Mouse (Mus musculus) midbrain, embryonic 11.5 days (tissue): ENCODE measurements around the gene Hsd17b7. TPM values are rescaled to one million over a fixed set of nuclear protein-coding genes. Genes with fewer than 3 reads are reported as not detected.

Experiments
- ATAC-seq: fragments of 200-750 bp; cut with Nextera tagmentation; 2 replicates; pipeline ENCODE4 v1.8.0; 2017; ENCODE audit warnings: moderate TSS enrichment, moderate library complexity; ENCODE audit not compliant: low FRiP score
- DNase-seq: peaks from one replicate; pipeline ENCODE4 v3.0.0; 2015; ENCODE audit warnings: low spot score; ENCODE audit errors: missing footprints
- H3K27ac ChIP-seq: fragments of 300-500 bp; sonication (generic); 2 replicates; pipeline ENCODE4 v1.5.1; 2014; ENCODE audit warnings: low read depth, low read length
- H3K27me3 ChIP-seq: fragments of 300-500 bp; sonication (generic); 2 replicates; pipeline ENCODE4 v1.6.1; 2014; ENCODE audit warnings: mild to moderate bottlenecking, low read length, moderate library complexity, mixed read lengths; ENCODE audit not compliant: control insufficient read depth, insufficient read depth
- H3K36me3 ChIP-seq: fragments of 300-500 bp; sonication (generic); 2 replicates; pipeline ENCODE4 v1.6.1; 2014; ENCODE audit warnings: mild to moderate bottlenecking, low read length, moderate library complexity, mixed read lengths; ENCODE audit not compliant: control insufficient read depth, insufficient read depth
- H3K4me1 ChIP-seq: fragments of 300-500 bp; sonication (generic); 2 replicates; pipeline ENCODE4 v1.6.1; 2014; ENCODE audit warnings: low read length; ENCODE audit not compliant: control insufficient read depth, insufficient read depth
- H3K4me2 ChIP-seq: fragments of 300-500 bp; sonication (generic); 2 replicates; pipeline ENCODE4 v1.6.1; 2014; ENCODE audit warnings: mild to moderate bottlenecking, moderate library complexity
- H3K4me3 ChIP-seq: fragments of 300-500 bp; sonication (generic); 2 replicates; pipeline ENCODE4 v1.5.1; 2014; ENCODE audit warnings: low read depth, low read length
- H3K9ac ChIP-seq: fragments of 300-500 bp; sonication (generic); 2 replicates; pipeline ENCODE4 v1.6.1; 2014; ENCODE audit warnings: low read length
- H3K9me3 ChIP-seq: fragments of 300-500 bp; sonication (generic); 2 replicates; pipeline ENCODE4 v1.6.1; 2016; ENCODE audit warnings: low read length; ENCODE audit not compliant: control insufficient read depth
- WGBS: fragments of 180-500 bp; shearing (Covaris S2); extraction: QIAGEN DNeasy Blood & Tissue Kit; methylation state at CpG from one replicate; pipeline ENCODE4 v1.1.7; 2014; 5-methylcytosine and 5-hydroxymethylcytosine counted together
- polyA plus RNA-seq: library from polyadenylated mRNA; unstranded; fragments of >200 nt; fragmentation: Nextera tagmentation; extraction: Ambion mirVana; gene quantifications from 2 replicates; pipeline ENCODE4 v1.2.1, GENCODE M21; 2014

Gene Hsd17b7
- polyA plus RNA-seq, 1 experiment from 2014 or later = 20.2 TPM

- no peak overlapping the region for H3K27ac ChIP-seq
- no peaks in the 10 kb centered on the region for H3K36me3 ChIP-seq
- H3K4me3 ChIP-seq = no peak overlapping the region
- WGBS = 94% methylated on average over 6 of the region's 6 CpGs
- no peak overlapping the region for H3K4me2 ChIP-seq
- H3K9ac ChIP-seq = no peak overlapping the region
- ATAC-seq (no peak), DNase-seq (no peak)
- no peaks in the 10 kb centered on the region for H3K4me1 ChIP-seq
- no peaks in the 10 kb centered on the region for H3K9me3 ChIP-seq
- no peaks in the 10 kb centered on the region for H3K27me3 ChIP-seq
Measured at GRCm38 (mm10) chr1:169909659-169910058, 59.4 kb downstream of the Hsd17b7 start.

GRCm38 (mm10) chr1:169909163-169909562, 59.9 kb downstream of the Hsd17b7 start:
- Histone ChIP-seq H3K4me2 (no peak overlapping the region), H3K27me3 (no peaks in the 10 kb centered on the region), H3K4me1 (no peaks in the 10 kb centered on the region), H3K36me3 (no peaks in the 10 kb centered on the region), H3K9ac (no peak overlapping the region), H3K4me3 (no peak overlapping the region), H3K9me3 (no peaks in the 10 kb centered on the region), H3K27ac (no peak overlapping the region)
- 93% methylated on average over 5 of the region's 5 CpGs for WGBS
- ATAC-seq (no peak), DNase-seq (no peak)

GRCm38 (mm10) chr1:169900771-169901336, 68.2 kb downstream of the Hsd17b7 start:
- Histone ChIP-seq H3K4me3 (no peak overlapping the region), H3K27me3 (no peaks in the 10 kb centered on the region), H3K27ac (no peak overlapping the region), H3K9me3 (no peaks in the 10 kb centered on the region), H3K9ac (no peak overlapping the region), H3K4me1 (no peaks in the 10 kb centered on the region), H3K36me3 (no peaks in the 10 kb centered on the region), H3K4me2 (no peak overlapping the region)
- 89% methylated on average over 3 of the region's 3 CpGs for WGBS
- DNase-seq (no peak), ATAC-seq (no peak)

Other genes starting within 250 kb of the Hsd17b7 start
- gene Rgs4, start 221.6 kb downstream of the Hsd17b7 start, polyA plus RNA-seq = 24.0 and 29.7 TPM in 2 replicates
- 1.1 and 1.9 TPM in 2 replicates for gene Ccdc190, start 40.6 kb downstream of the Hsd17b7 start, polyA plus RNA-seq
- gene Ddr2, start 141.5 kb upstream of the Hsd17b7 start, polyA plus RNA-seq = 21.6 and 23.1 TPM in 2 replicates
- gene Uap1, start 205.7 kb upstream of the Hsd17b7 start, polyA plus RNA-seq = 61.7 and 67.7 TPM in 2 replicates
- 16.3 and 17.4 TPM in 2 replicates for gene Uhmk1, start 246.2 kb upstream of the Hsd17b7 start, polyA plus RNA-seq